Mouse (Mus musculus): ENCODE measurements around the gene Abca1.

DNA sequence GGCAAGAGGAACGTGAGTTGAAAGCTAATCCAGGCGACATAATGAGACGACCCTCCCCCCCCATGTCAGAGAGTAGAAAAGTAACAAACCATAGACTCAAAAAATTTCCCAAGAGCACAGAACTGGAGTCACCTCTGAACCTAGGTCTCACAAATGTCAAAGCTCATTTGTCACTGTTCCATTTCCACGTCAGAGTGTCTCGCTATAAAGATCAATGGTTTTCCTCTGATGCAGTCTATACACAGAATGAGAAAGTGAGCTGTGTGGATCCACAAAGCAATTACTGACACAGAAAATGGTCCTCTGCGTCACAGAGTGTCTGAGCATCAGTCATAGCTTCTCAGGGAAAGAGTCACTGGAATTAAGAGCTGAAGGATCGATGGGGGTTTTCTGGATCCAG, 44.8 kb upstream of the Abca1 start:
- TF ChIP-seq POLR2A (IDR thresholded peaks at IDR 0.05; ENCODE audit: extremely low read depth, insufficient read depth, low read length) (no peak), CTCF (IDR thresholded peaks at IDR 0.05; ENCODE audit: extremely low read depth, insufficient read depth, low read length) (no peak)

Measured in cortical plate, adult 2 months (tissue).